Mouse (Mus musculus) stomach, postnatal 0 days (tissue): ENCODE results near the gene Slc52a3.

Source experiments
- CTCF ChIP-seq: IDR thresholded peaks from 2 replicates; pipeline ENCODE4 v1.5.1; 2016; ENCODE audit warnings: antibody characterized with exemption, low read depth, mild to moderate bottlenecking, moderate library complexity
- EP300 ChIP-seq: optimal IDR thresholded peaks from 2 replicates; pipeline ENCODE3; 2016; ENCODE audit warnings: antibody characterized with exemption

GRCm38 (mm10) chr2:151998505-151998899 lies 2.2 kb downstream of the Slc52a3 start:
- no peak for TF ChIP-seq CTCF
- no peak for TF ChIP-seq EP300
